Mouse (Mus musculus) liver, embryonic 12.5 days (tissue): ENCODE measurements around the gene Ksr2. TPM values are rescaled to one million over a fixed set of nuclear protein-coding genes. Genes with fewer than 3 reads are reported as not detected.

Experiments
- polyA plus RNA-seq: library from polyadenylated mRNA; unstranded; fragments of >200 nt; fragmentation: Nextera tagmentation; extraction: Ambion mirVana; gene quantifications from 2 replicates; pipeline ENCODE4 v1.2.1, GENCODE M21; 2016

Gene Ksr2
- polyA plus RNA-seq, 1 experiment from 2014 or later: not detected

Other genes starting within 250 kb of the Ksr2 start
- 311 and 318 TPM in 2 replicates for gene Pebp1, start 126.4 kb upstream of the Ksr2 start, polyA plus RNA-seq
- 2.1 and 2.4 TPM in 2 replicates for gene Vsig10, start 94.9 kb upstream of the Ksr2 start, polyA plus RNA-seq
- 27.4 and 27.6 TPM in 2 replicates for gene Wsb2, start 56.7 kb upstream of the Ksr2 start, polyA plus RNA-seq
- 83.6 and 88.5 TPM in 2 replicates for gene Rfc5, start 25.0 kb upstream of the Ksr2 start, polyA plus RNA-seq